Mouse (Mus musculus): ENCODE results near the gene Trappc12. TPM values are rescaled to one million over a fixed set of nuclear protein-coding genes. Genes with fewer than 3 reads are reported as not detected.

The Trappc12 gene
- polyA plus RNA-seq, 1 experiment from 2014 or later = 16.7 TPM

- Histone ChIP-seq H3K9ac (ENCODE audit: low read depth, low read length) (no peak overlapping the region), H3K27me3 (ENCODE audit: control insufficient read depth, insufficient read depth, low read depth, low read length) (no peaks in the 10 kb centered on the region), H3K4me2 (ENCODE audit: low read depth, low read length) (no peak overlapping the region), H3K36me3 (ENCODE audit: control insufficient read depth, insufficient read depth) (peaks cover 9% of the 10 kb centered on the region), H3K27ac (ENCODE audit: low read length) (peak overlapping the region; percentile 58), H3K9me3 (replicated peaks; ENCODE audit: control insufficient read depth, low read length) (no peaks in the 10 kb centered on the region), H3K4me1 (ENCODE audit: control insufficient read depth, low read depth, low read length) (no peaks in the 10 kb centered on the region; the same call in 1 of the 2 replicates), H3K4me3 (ENCODE audit: low read depth, low read length) (no peak overlapping the region)
- WGBS (ENCODE audit: insufficient replicate concordance) = 61% methylated on average over 8 of the region's 8 CpGs
- ATAC-seq (ENCODE audit: low read depth) = peak; percentile 83
Measured at GRCm38 (mm10) chr12:28686199-28686879, 63.9 kb downstream of the Trappc12 start.

- no peak overlapping the region for H3K4me3 ChIP-seq (ENCODE audit: low read depth, low read length)
- no peak overlapping the region for H3K9ac ChIP-seq (ENCODE audit: low read depth, low read length)
- peaks cover 5% of the 10 kb centered on the region for H3K36me3 ChIP-seq (ENCODE audit: control insufficient read depth, insufficient read depth)
- no peaks in the 10 kb centered on the region for H3K9me3 ChIP-seq (replicated peaks; ENCODE audit: control insufficient read depth, low read length)
- no peak overlapping the region for H3K4me2 ChIP-seq (ENCODE audit: low read depth, low read length)
- no peaks in the 10 kb centered on the region for H3K27me3 ChIP-seq (ENCODE audit: control insufficient read depth, insufficient read depth, low read depth, low read length)
- no peaks in the 10 kb centered on the region; the same call in 1 of the 2 replicates for H3K4me1 ChIP-seq (ENCODE audit: control insufficient read depth, low read depth, low read length)
- peak; percentile 43 for ATAC-seq (ENCODE audit: low read depth)
- WGBS (ENCODE audit: insufficient replicate concordance) = 57% methylated on average over 3 of the region's 3 CpGs
- peak overlapping the region; percentile 28; the same call in 1 of the 2 replicates for H3K27ac ChIP-seq (ENCODE audit: low read length)
Measured at GRCm38 (mm10) chr12:28685771-28686170, 64.5 kb downstream of the Trappc12 start.

- Histone ChIP-seq H3K36me3 (ENCODE audit: control insufficient read depth, insufficient read depth) (peaks cover 5% of the 10 kb centered on the region), H3K9me3 (replicated peaks; ENCODE audit: control insufficient read depth, low read length) (no peaks in the 10 kb centered on the region), H3K9ac (ENCODE audit: low read depth, low read length) (no peak overlapping the region), H3K27me3 (ENCODE audit: control insufficient read depth, insufficient read depth, low read depth, low read length) (no peaks in the 10 kb centered on the region), H3K4me2 (ENCODE audit: low read depth, low read length) (no peak overlapping the region), H3K27ac (ENCODE audit: low read length) (no peak overlapping the region), H3K4me3 (ENCODE audit: low read depth, low read length) (no peak overlapping the region), H3K4me1 (ENCODE audit: control insufficient read depth, low read depth, low read length) (no peaks in the 10 kb centered on the region; the same call in 1 of the 2 replicates)
- ATAC-seq (ENCODE audit: low read depth) = no peak
- WGBS (ENCODE audit: insufficient replicate concordance) = 65% methylated on average over 1 of the region's 1 CpGs
Measured at GRCm38 (mm10) chr12:28684674-28685073, 65.6 kb downstream of the Trappc12 start.

GRCm38 (mm10) chr12:28675925-28676209 is 74.4 kb downstream of the Trappc12 start:
- Histone ChIP-seq H3K27me3 (ENCODE audit: control insufficient read depth, insufficient read depth, low read depth, low read length) (no peaks in the 10 kb centered on the region), H3K27ac (ENCODE audit: low read length) (peak overlapping the region; percentile 85), H3K4me1 (ENCODE audit: control insufficient read depth, low read depth, low read length) (peaks cover 8% of the 10 kb centered on the region), H3K4me3 (ENCODE audit: low read depth, low read length) (peak overlapping the region; percentile 77), H3K4me2 (ENCODE audit: low read depth, low read length) (peak overlapping the region; percentile 76), H3K36me3 (ENCODE audit: control insufficient read depth, insufficient read depth) (no peaks in the 10 kb centered on the region; the same call in 1 of the 2 replicates), H3K9me3 (replicated peaks; ENCODE audit: control insufficient read depth, low read length) (no peaks in the 10 kb centered on the region), H3K9ac (ENCODE audit: low read depth, low read length) (peak overlapping the region; percentile 69; the same call in 1 of the 2 replicates)
- ATAC-seq (ENCODE audit: low read depth) = no peak; the same call in 1 of the 2 replicates
- 36% methylated on average over 5 of the region's 5 CpGs for WGBS (ENCODE audit: insufficient replicate concordance)

- ATAC-seq (ENCODE audit: low read depth) = peak; percentile 88
- WGBS (ENCODE audit: insufficient replicate concordance) = 2% methylated on average over 53 of the region's 53 CpGs
Measured at GRCm38 (mm10) chr12:28675121-28675924, 74.9 kb downstream of the Trappc12 start, which contains the start of gene Adi1. Adi1 (plus strand) TSS chr12:28675231.

GRCm38 (mm10) chr12:28674038-28674720 is 76.1 kb downstream of the Trappc12 start:
- H3K4me3 ChIP-seq (ENCODE audit: low read depth, low read length) = no peak overlapping the region
- WGBS (ENCODE audit: insufficient replicate concordance) = 61% methylated on average over 10 of the region's 10 CpGs
- no peak overlapping the region; the same call in 1 of the 2 replicates for H3K27ac ChIP-seq (ENCODE audit: low read length)
- no peaks in the 10 kb centered on the region for H3K9me3 ChIP-seq (replicated peaks; ENCODE audit: control insufficient read depth, low read length)
- no peak for ATAC-seq (ENCODE audit: low read depth)
- no peaks in the 10 kb centered on the region; the same call in 1 of the 2 replicates for H3K36me3 ChIP-seq (ENCODE audit: control insufficient read depth, insufficient read depth)
- no peak overlapping the region for H3K9ac ChIP-seq (ENCODE audit: low read depth, low read length)
- H3K4me1 ChIP-seq (ENCODE audit: control insufficient read depth, low read depth, low read length) = peaks cover 8% of the 10 kb centered on the region
- H3K27me3 ChIP-seq (ENCODE audit: control insufficient read depth, insufficient read depth, low read depth, low read length) = no peaks in the 10 kb centered on the region
- peak overlapping the region; percentile 76; the same call in 1 of the 2 replicates for H3K4me2 ChIP-seq (ENCODE audit: low read depth, low read length)

More at GRCm38 (mm10) chr12:28675121-28675924, 74.9 kb downstream of the Trappc12 start, which contains the start of gene Adi1:
- no peaks in the 10 kb centered on the region; the same call in 1 of the 2 replicates for H3K36me3 ChIP-seq (ENCODE audit: control insufficient read depth, insufficient read depth)
- peak within 1 kb of the TSS; percentile 77 for H3K4me3 ChIP-seq (ENCODE audit: low read depth, low read length)
- H3K27ac ChIP-seq (ENCODE audit: low read length) = peak within 1 kb of the TSS; percentile 85
- no peaks in the 10 kb centered on the region for H3K9me3 ChIP-seq (replicated peaks; ENCODE audit: control insufficient read depth, low read length)
- peak within 1 kb of the TSS; percentile 76 for H3K4me2 ChIP-seq (ENCODE audit: low read depth, low read length)
- H3K4me1 ChIP-seq (ENCODE audit: control insufficient read depth, low read depth, low read length) = peaks cover 8% of the 10 kb centered on the region
- no peaks in the 10 kb centered on the region for H3K27me3 ChIP-seq (ENCODE audit: control insufficient read depth, insufficient read depth, low read depth, low read length)
- H3K9ac ChIP-seq (ENCODE audit: low read depth, low read length) = peak within 1 kb of the TSS; percentile 69

GRCm38 (mm10) chr12:28667287-28667686 is 83.0 kb downstream of the Trappc12 start:
- ATAC-seq (ENCODE audit: low read depth) = 0 out of 2 replicates have a peak, but pooled peaks have one; percentile 24
- no peaks in the 10 kb centered on the region for H3K27me3 ChIP-seq (ENCODE audit: control insufficient read depth, insufficient read depth, low read depth, low read length)
- 14% methylated on average over 8 of the region's 8 CpGs for WGBS (ENCODE audit: insufficient replicate concordance)
- H3K9ac ChIP-seq (ENCODE audit: low read depth, low read length) = no peak overlapping the region
- no peak overlapping the region for H3K4me3 ChIP-seq (ENCODE audit: low read depth, low read length)
- no peaks in the 10 kb centered on the region for H3K36me3 ChIP-seq (ENCODE audit: control insufficient read depth, insufficient read depth)
- H3K4me2 ChIP-seq (ENCODE audit: low read depth, low read length) = 0 out of 2 replicates have a peak overlapping the region, but pooled peaks have one; percentile 3
- H3K27ac ChIP-seq (ENCODE audit: low read length) = peak overlapping the region; percentile 26; the same call in 1 of the 2 replicates
- H3K9me3 ChIP-seq (replicated peaks; ENCODE audit: control insufficient read depth, low read length) = no peaks in the 10 kb centered on the region
- peaks cover 10% of the 10 kb centered on the region for H3K4me1 ChIP-seq (ENCODE audit: control insufficient read depth, low read depth, low read length)

GRCm38 (mm10) chr12:28666734-28667133 is 83.5 kb downstream of the Trappc12 start:
- Histone ChIP-seq H3K4me2 (ENCODE audit: low read depth, low read length) (0 out of 2 replicates have a peak overlapping the region, but pooled peaks have one; percentile 3), H3K9ac (ENCODE audit: low read depth, low read length) (no peak overlapping the region), H3K9me3 (replicated peaks; ENCODE audit: control insufficient read depth, low read length) (no peaks in the 10 kb centered on the region), H3K27ac (ENCODE audit: low read length) (peak overlapping the region; percentile 26; the same call in 1 of the 2 replicates), H3K36me3 (ENCODE audit: control insufficient read depth, insufficient read depth) (no peaks in the 10 kb centered on the region), H3K27me3 (ENCODE audit: control insufficient read depth, insufficient read depth, low read depth, low read length) (no peaks in the 10 kb centered on the region), H3K4me1 (ENCODE audit: control insufficient read depth, low read depth, low read length) (peaks cover 10% of the 10 kb centered on the region), H3K4me3 (ENCODE audit: low read depth, low read length) (no peak overlapping the region)
- WGBS (ENCODE audit: insufficient replicate concordance) = 42% methylated on average over 4 of the region's 4 CpGs
- ATAC-seq (ENCODE audit: low read depth) = peak; percentile 61; the same call in 1 of the 2 replicates
